Mouse (Mus musculus) adrenal gland, adult 18-20 months (tissue): Measurements from ENCODE around the gene Lman2l. TPM values are rescaled to one million over a fixed set of nuclear protein-coding genes. Genes with fewer than 3 reads are reported as not detected.

ENCODE experiments used
- total RNA-seq, 2 experiments: library from RNA; stranded (reverse); gene quantifications; 1 replicate in 1 of 2; 2 replicates in 1 of 2; pipeline ENCODE4 v1.2.3; 2021

Lman2l gene
- total RNA-seq, 2 experiments from 2014 or later: 48.6 to 62.1 TPM

Other genes with a start within 250 kb of the Lman2l start
- gene Uggt1, start 200.6 kb downstream of the Lman2l start, total RNA-seq: 10 to 100 TPM; 37.4 to 46.4 TPM
- 10 to 100 TPM in 1 of 2 experiments, 1 to 10 TPM in 1; 4.7 to 12.9 TPM for gene Neurl3, start 170.6 kb downstream of the Lman2l start, total RNA-seq
- 1 to 10 TPM; 6.3 to 7.9 TPM for gene Arid5a, start 137.5 kb downstream of the Lman2l start, total RNA-seq
- 100 to 1,000 TPM in 1 of 2 experiments, 10 to 100 TPM in 1; 97.7 to 107 TPM for gene Kansl3, start 76.1 kb downstream of the Lman2l start, total RNA-seq
- gene Fer1l5, start 73.0 kb downstream of the Lman2l start, total RNA-seq: under 1 TPM in 1 of 2 experiments, not detected in 1; 0.16 TPM
- 1 to 10 TPM; 3.6 to 5.9 TPM for gene Cnnm4, start 26.3 kb upstream of the Lman2l start, total RNA-seq
- gene Cnnm3, start 66.6 kb upstream of the Lman2l start, total RNA-seq: 10 to 100 TPM; 20.8 to 28.9 TPM
- gene Ankrd23, start 91.6 kb upstream of the Lman2l start, total RNA-seq: 10 to 100 TPM; 10.3 to 10.6 TPM
- not detected for gene Gm42417, start 94.2 kb upstream of the Lman2l start, total RNA-seq
- 10 to 100 TPM; 11.0 to 11.1 TPM for gene Ankrd39, start 102.2 kb upstream of the Lman2l start, total RNA-seq
- gene Sema4c, start 113.1 kb upstream of the Lman2l start, total RNA-seq: 10 to 100 TPM; 13.7 to 15.8 TPM
- gene Fam178b, start 237.9 kb upstream of the Lman2l start, total RNA-seq: 1 to 10 TPM in 1 of 2 experiments, not detected in 1; 1.0 TPM
- gene Cox5b, start 246.2 kb upstream of the Lman2l start, total RNA-seq: 1,000 to 10,000 TPM in 1 of 2 experiments, 100 to 1,000 TPM in 1; 940 to 1,277 TPM